Comparison of ENCODE assay signal across 18 mouse cellular contexts in genomic region chr9:83519510-83520155, GRCm38 (mm10). TPM values are rescaled to one million over a fixed set of nuclear protein-coding genes. Genes with fewer than 3 reads are reported as not detected.
DNase-seq lines count a peak whose midpoint lies in the region; ATAC-seq lines count a peak whose summit lies in the region.
"Had no signal": no experiment of that assay in that cellular context is flagged by ENCODE, and none has a peak within 500 bp of the region (broad histone marks: within the 10 kb centered on the region; RNA-seq: fewer than 3 reads in every experiment).

No protein-coding gene starts in this region.

- no peak overlapping the region for H3K4me2 ChIP-seq in forebrain, embryonic 13.5 days
- H3K4me2 ChIP-seq in neural tube, embryonic 14.5 days (ENCODE audit: low read depth, low read length): no peak overlapping the region
- no peak overlapping the region for H3K4me2 ChIP-seq in midbrain, embryonic 16.5 days (ENCODE audit: low read length)
- H3K4me2 ChIP-seq: kidney, embryonic 15.5 days; limb, embryonic 13.5 days; liver, embryonic 13.5 days; lung, embryonic 14.5 days had no signal

- H3K4me3 ChIP-seq in forebrain, embryonic 13.5 days: no peak overlapping the region
- H3K4me3 ChIP-seq in forebrain, embryonic 10.5 days: no peak overlapping the region
- H3K4me3 ChIP-seq in neural tube, embryonic 14.5 days (ENCODE audit: low read depth, low read length): no peak overlapping the region
- no peak overlapping the region for H3K4me3 ChIP-seq in midbrain, embryonic 16.5 days (ENCODE audit: low read depth, low read length)
- H3K4me3 ChIP-seq: kidney, embryonic 15.5 days; limb, embryonic 13.5 days; liver, embryonic 13.5 days had no signal

- no peaks in the 10 kb centered on the region for H3K36me3 ChIP-seq in forebrain, embryonic 13.5 days (ENCODE audit: poor library complexity, severe bottlenecking)
- H3K36me3 ChIP-seq in forebrain, embryonic 10.5 days (replicated peaks): no peaks in the 10 kb centered on the region
- H3K36me3 ChIP-seq in neural tube, embryonic 14.5 days (ENCODE audit: control insufficient read depth, insufficient read depth, low read length): no peaks in the 10 kb centered on the region
- H3K36me3 ChIP-seq in midbrain, embryonic 16.5 days (ENCODE audit: control insufficient read depth, insufficient read depth, low read length): no peaks in the 10 kb centered on the region
- H3K36me3 ChIP-seq: kidney, embryonic 15.5 days; limb, embryonic 13.5 days; liver, embryonic 13.5 days had no signal

- no peak overlapping the region for H3K9ac ChIP-seq in forebrain, embryonic 13.5 days
- no peak overlapping the region for H3K9ac ChIP-seq in neural tube, embryonic 14.5 days (replicated peaks; ENCODE audit: low read depth, low read length)
- no peak overlapping the region for H3K9ac ChIP-seq in midbrain, embryonic 16.5 days (ENCODE audit: low read depth, low read length)
- H3K9ac ChIP-seq: kidney, embryonic 15.5 days; limb, embryonic 13.5 days; liver, embryonic 13.5 days; lung, embryonic 14.5 days had no signal

- DNase-seq in forebrain, embryonic 10.5 days (ENCODE audit: extremely low spot score, low spot score): no peak
- DNase-seq in neural tube, embryonic 10.5 days (ENCODE audit: extremely low spot score, low spot score): no peak
- no peak for DNase-seq in urinary bladder, adult 2 months (ENCODE audit: low spot score)
- DNase-seq in layer of hippocampus, adult 18-20 months (ENCODE audit: low spot score in 2 of 2): no peak
- DNase-seq in embryo, embryonic 10 days (ENCODE audit: low spot score): no peak
- DNase-seq: adrenal gland, adult 2 months; cerebellum, adult 9-10 months; gastrocnemius, postnatal 25 days; kidney, postnatal 4 days; liver, embryonic 13.5 days; lung, embryonic 14.5 days; lung, postnatal 36 days had no signal

- H3K9me3 ChIP-seq in forebrain, embryonic 13.5 days (replicated peaks): no peaks in the 10 kb centered on the region
- H3K9me3 ChIP-seq in forebrain, embryonic 10.5 days: no peaks in the 10 kb centered on the region
- no peaks in the 10 kb centered on the region for H3K9me3 ChIP-seq in neural tube, embryonic 14.5 days (ENCODE audit: control insufficient read depth, low read length)
- H3K9me3 ChIP-seq in midbrain, embryonic 16.5 days (replicated peaks; ENCODE audit: control insufficient read depth, low read length, poor library complexity, severe bottlenecking): no peaks in the 10 kb centered on the region
- H3K9me3 ChIP-seq: kidney, embryonic 15.5 days; limb, embryonic 13.5 days had no signal

- WGBS in forebrain, embryonic 13.5 days: 57% methylated on average over 6 of the region's 6 CpGs
- 85% methylated on average over 6 of the region's 6 CpGs for WGBS in forebrain, embryonic 10.5 days
- WGBS in neural tube, embryonic 14.5 days: 71% methylated on average over 6 of the region's 6 CpGs
- WGBS in midbrain, embryonic 16.5 days: 31% methylated on average over 6 of the region's 6 CpGs

- no peaks in the 10 kb centered on the region for H3K4me1 ChIP-seq in forebrain, embryonic 13.5 days
- H3K4me1 ChIP-seq in forebrain, embryonic 10.5 days: peaks cover 5% of the 10 kb centered on the region; the same call in 1 of the 2 replicates
- no peaks in the 10 kb centered on the region for H3K4me1 ChIP-seq in neural tube, embryonic 14.5 days (ENCODE audit: control insufficient read depth, insufficient read depth, low read length)
- H3K4me1 ChIP-seq in midbrain, embryonic 16.5 days (ENCODE audit: control insufficient read depth, insufficient read depth, low read length): peaks cover 5% of the 10 kb centered on the region; the same call in 1 of the 2 replicates
- H3K4me1 ChIP-seq: kidney, embryonic 15.5 days; limb, embryonic 13.5 days; liver, embryonic 13.5 days had no signal

- no peak overlapping the region for H3K27ac ChIP-seq in forebrain, embryonic 13.5 days
- H3K27ac ChIP-seq in forebrain, embryonic 10.5 days: no peak overlapping the region
- no peak overlapping the region for H3K27ac ChIP-seq in neural tube, embryonic 14.5 days (ENCODE audit: low read depth, low read length)
- H3K27ac ChIP-seq in midbrain, embryonic 16.5 days (ENCODE audit: low read length): peak overlapping the region; percentile 86
- H3K27ac ChIP-seq: kidney, embryonic 15.5 days; limb, embryonic 13.5 days; liver, embryonic 13.5 days had no signal

- H3K27me3 ChIP-seq in forebrain, embryonic 13.5 days: no peaks in the 10 kb centered on the region
- H3K27me3 ChIP-seq in forebrain, embryonic 10.5 days (ENCODE audit: poor library complexity, severe bottlenecking): no peaks in the 10 kb centered on the region
- no peaks in the 10 kb centered on the region for H3K27me3 ChIP-seq in neural tube, embryonic 14.5 days (ENCODE audit: control insufficient read depth, insufficient read depth, low read length)
- no peaks in the 10 kb centered on the region for H3K27me3 ChIP-seq in midbrain, embryonic 16.5 days (ENCODE audit: control insufficient read depth, insufficient read depth, low read depth, low read length)
- H3K27me3 ChIP-seq: kidney, embryonic 15.5 days; limb, embryonic 13.5 days; liver, embryonic 13.5 days had no signal

- peak; percentile 59; the same call in 1 of the 2 replicates for ATAC-seq in forebrain, embryonic 13.5 days
- ATAC-seq in neural tube, embryonic 14.5 days (ENCODE audit: low read depth): peak; percentile 80
- peak; percentile 91 for ATAC-seq in midbrain, embryonic 16.5 days
- ATAC-seq: intestine, postnatal 0 days had no signal

RNA-seq across cellular contexts. Expression of gene Sh3bgrl2, which starts 28.5 kb away (rescaled TPM):
- polyA plus RNA-seq in forebrain, embryonic 13.5 days (2015; fragmentation: Nextera tagmentation; extraction: Ambion mirVana): 12.7 and 16.9 TPM in 2 replicates
- polyA plus RNA-seq in forebrain, embryonic 10.5 days (2016; fragmentation: Nextera tagmentation; extraction: Ambion mirVana): 10.9 and 12.1 TPM in 2 replicates
- 10.1 and 11.4 TPM in 2 replicates for polyA plus RNA-seq in neural tube, embryonic 14.5 days (2014; fragmentation: Nextera tagmentation; extraction: Ambion mirVana)
- 8.4 and 10.3 TPM in 2 replicates for polyA plus RNA-seq in midbrain, embryonic 16.5 days (2015; fragmentation: Nextera tagmentation; extraction: Ambion mirVana)
- 53.1 and 53.3 TPM in 2 replicates for polyA plus RNA-seq in urinary bladder, adult 2 months (2012; rRNA removed)
- 10 to 100 TPM; 28.9 to 33.1 TPM for total RNA-seq in layer of hippocampus, adult 18-20 months (2021)
